ENCODE assay signal across 7 mouse cellular contexts in the genomic region with DNA sequence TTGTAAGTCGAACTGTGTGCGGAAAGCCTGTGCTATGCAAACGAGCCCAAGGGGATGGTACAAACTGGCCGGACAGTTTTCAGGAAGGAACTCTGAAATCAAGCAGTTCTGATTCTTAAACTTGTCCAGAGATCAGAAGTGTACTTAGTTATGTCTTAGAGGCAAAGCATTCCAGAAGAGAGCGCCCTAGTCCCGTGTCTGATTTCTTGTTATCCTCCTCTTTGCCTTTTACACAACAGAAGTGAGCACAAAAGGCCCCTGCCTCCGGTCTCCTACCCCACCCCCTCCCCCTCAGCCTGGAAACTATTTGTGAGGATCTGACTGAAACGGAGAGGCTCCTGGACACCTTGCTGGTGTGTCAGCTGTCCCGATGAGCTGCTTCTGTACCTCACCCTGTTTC. TPM values are rescaled to one million over a fixed set of nuclear protein-coding genes. Genes with fewer than 3 reads are reported as not detected.
DNase-seq lines count a peak whose midpoint lies in the region; ATAC-seq and TF ChIP-seq lines count a peak whose summit lies in the region.

No protein-coding gene starts in this region.

- no peak overlapping the region for H3K27ac ChIP-seq in lung, embryonic 14.5 days (ENCODE audit: low read depth)
- no peak overlapping the region for H3K27ac ChIP-seq in embryonic facial prominence, embryonic 15.5 days (replicated peaks)
- H3K27ac ChIP-seq in neural tube, embryonic 14.5 days (ENCODE audit: low read depth, low read length) = no peak overlapping the region

- H3K4me3 ChIP-seq in lung, embryonic 14.5 days (ENCODE audit: low read depth, low read length) = no peak overlapping the region
- no peak overlapping the region for H3K4me3 ChIP-seq in embryonic facial prominence, embryonic 15.5 days (replicated peaks)
- H3K4me3 ChIP-seq in neural tube, embryonic 14.5 days (ENCODE audit: low read depth, low read length) = no peak overlapping the region

- 33% methylated on average over 9 of the region's 9 CpGs for WGBS in lung, embryonic 14.5 days
- WGBS in embryonic facial prominence, embryonic 15.5 days = 12% methylated on average over 9 of the region's 9 CpGs
- 20% methylated on average over 9 of the region's 9 CpGs for WGBS in neural tube, embryonic 14.5 days

- no peaks in the 10 kb centered on the region for H3K36me3 ChIP-seq in lung, embryonic 14.5 days (ENCODE audit: insufficient read depth)
- no peaks in the 10 kb centered on the region for H3K36me3 ChIP-seq in embryonic facial prominence, embryonic 15.5 days
- H3K36me3 ChIP-seq in neural tube, embryonic 14.5 days (ENCODE audit: control insufficient read depth, insufficient read depth, low read length) = no peaks in the 10 kb centered on the region

- DNase-seq in lung, embryonic 14.5 days = peak; percentile 46
- DNase-seq in lung, postnatal 25 days (ENCODE audit: low spot score) = no peak
- peak; percentile 44 for DNase-seq in kidney, adult 18-20 months
- DNase-seq in frontal cortex, postnatal 14 days (ENCODE audit: low spot score in 2 of 2) = no peak
- DNase-seq in spleen, adult 18-20 months = no peak

- no peaks in the 10 kb centered on the region for H3K4me1 ChIP-seq in lung, embryonic 14.5 days (ENCODE audit: insufficient read depth)
- H3K4me1 ChIP-seq in embryonic facial prominence, embryonic 15.5 days = peaks cover 6% of the 10 kb centered on the region; the same call in 1 of the 2 replicates
- peaks cover 2% of the 10 kb centered on the region; the same call in 1 of the 2 replicates for H3K4me1 ChIP-seq in neural tube, embryonic 14.5 days (ENCODE audit: control insufficient read depth, insufficient read depth, low read length)

- no peak for TF ChIP-seq CTCF in lung, embryonic 14.5 days (IDR thresholded peaks at IDR 0.05; ENCODE audit: low read depth)

- H3K9me3 ChIP-seq in lung, embryonic 14.5 days (ENCODE audit: low read depth, low read length) = no peaks in the 10 kb centered on the region
- no peaks in the 10 kb centered on the region for H3K9me3 ChIP-seq in embryonic facial prominence, embryonic 15.5 days (replicated peaks)
- no peaks in the 10 kb centered on the region for H3K9me3 ChIP-seq in neural tube, embryonic 14.5 days (ENCODE audit: control insufficient read depth, low read length)

- H3K4me2 ChIP-seq in lung, embryonic 14.5 days = no peak overlapping the region
- peak overlapping the region; percentile 21 for H3K4me2 ChIP-seq in embryonic facial prominence, embryonic 15.5 days (replicated peaks)
- 0 out of 2 replicates have a peak overlapping the region, but pooled peaks have one; percentile 0 for H3K4me2 ChIP-seq in neural tube, embryonic 14.5 days (ENCODE audit: low read depth, low read length)

- ATAC-seq in lung, embryonic 14.5 days (ENCODE audit: insufficient read depth) = peak; percentile 21; the same call in 1 of the 2 replicates
- ATAC-seq in embryonic facial prominence, embryonic 15.5 days (ENCODE audit: insufficient number of reproducible peaks, low FRiP score, low TSS enrichment, low read depth) = no peak
- ATAC-seq in neural tube, embryonic 14.5 days (ENCODE audit: low read depth) = no peak

- no peaks in the 10 kb centered on the region for H3K27me3 ChIP-seq in lung, embryonic 14.5 days (ENCODE audit: insufficient read depth, low read length)
- no peaks in the 10 kb centered on the region for H3K27me3 ChIP-seq in embryonic facial prominence, embryonic 15.5 days
- no peaks in the 10 kb centered on the region for H3K27me3 ChIP-seq in neural tube, embryonic 14.5 days (ENCODE audit: control insufficient read depth, insufficient read depth, low read length)

- H3K9ac ChIP-seq in lung, embryonic 14.5 days = no peak overlapping the region
- no peak overlapping the region for H3K9ac ChIP-seq in embryonic facial prominence, embryonic 15.5 days
- no peak overlapping the region for H3K9ac ChIP-seq in neural tube, embryonic 14.5 days (replicated peaks; ENCODE audit: low read depth, low read length)

RNA-seq across cellular contexts. Expression of gene Pnp2, which starts 20.9 kb away (rescaled TPM):
- polyA plus RNA-seq in lung, embryonic 14.5 days (2014; fragmentation: Nextera tagmentation; extraction: Ambion mirVana) = 0.42 and 0.76 TPM in 2 replicates
- 0.25 and 0.85 TPM in 2 replicates for polyA plus RNA-seq in embryonic facial prominence, embryonic 15.5 days (2015; fragmentation: Nextera tagmentation; extraction: Ambion mirVana)
- polyA plus RNA-seq in neural tube, embryonic 14.5 days (2014; fragmentation: Nextera tagmentation; extraction: Ambion mirVana) = 0.46 and 0.51 TPM in 2 replicates

RNA-seq across cellular contexts. Expression of gene Rnase10, which starts 30.9 kb away (rescaled TPM):
- polyA plus RNA-seq in lung, embryonic 14.5 days (2014; fragmentation: Nextera tagmentation; extraction: Ambion mirVana) = 0.45 TPM in 1 of 2 replicates, not detected in the other
- polyA plus RNA-seq in embryonic facial prominence, embryonic 15.5 days (2015; fragmentation: Nextera tagmentation; extraction: Ambion mirVana) = 0.52 and 0.54 TPM in 2 replicates
- polyA plus RNA-seq in neural tube, embryonic 14.5 days (2014; fragmentation: Nextera tagmentation; extraction: Ambion mirVana) = 0.17 TPM in 1 of 2 replicates, not detected in the other

RNA-seq across cellular contexts. Expression of gene Gm49342, which starts 32.4 kb away (rescaled TPM):
- polyA plus RNA-seq in lung, embryonic 14.5 days (2014; fragmentation: Nextera tagmentation; extraction: Ambion mirVana) = not detected in 2 replicates
- not detected in 2 replicates for polyA plus RNA-seq in embryonic facial prominence, embryonic 15.5 days (2015; fragmentation: Nextera tagmentation; extraction: Ambion mirVana)
- not detected in 2 replicates for polyA plus RNA-seq in neural tube, embryonic 14.5 days (2014; fragmentation: Nextera tagmentation; extraction: Ambion mirVana)

RNA-seq across cellular contexts. Expression of gene Pnp, which starts 45.8 kb away (rescaled TPM):
- polyA plus RNA-seq in lung, embryonic 14.5 days (2014; fragmentation: Nextera tagmentation; extraction: Ambion mirVana) = 64.4 and 67.0 TPM in 2 replicates
- polyA plus RNA-seq in embryonic facial prominence, embryonic 15.5 days (2015; fragmentation: Nextera tagmentation; extraction: Ambion mirVana) = 55.5 and 56.7 TPM in 2 replicates
- polyA plus RNA-seq in neural tube, embryonic 14.5 days (2014; fragmentation: Nextera tagmentation; extraction: Ambion mirVana) = 15.4 and 22.8 TPM in 2 replicates

RNA-seq across cellular contexts. Expression of gene Pip4p1, which starts 46.0 kb away (rescaled TPM):
- polyA plus RNA-seq in lung, embryonic 14.5 days (2014; fragmentation: Nextera tagmentation; extraction: Ambion mirVana) = 45.6 and 47.1 TPM in 2 replicates
- polyA plus RNA-seq in embryonic facial prominence, embryonic 15.5 days (2015; fragmentation: Nextera tagmentation; extraction: Ambion mirVana) = 53.8 and 57.4 TPM in 2 replicates
- polyA plus RNA-seq in neural tube, embryonic 14.5 days (2014; fragmentation: Nextera tagmentation; extraction: Ambion mirVana) = 68.4 and 98.6 TPM in 2 replicates

Comparison
In these comparisons a context has a peak if more than half of its experiments do, and no peak if none do; other contexts are left out.
1. DNase-seq: peak in lung, embryonic 14.5 days (single experiment) and kidney, adult 18-20 months (single experiment); none in lung, postnatal 25 days (single experiment), frontal cortex, postnatal 14 days (0 of 2) and spleen, adult 18-20 months (0 of 2).